Comparison of ENCODE assay signal across 9 mouse cellular contexts in genomic region chr5:64327212-64327902, GRCm38 (mm10).
DNase-seq lines count a peak whose midpoint lies in the region; ATAC-seq and TF ChIP-seq lines count a peak whose summit lies in the region.
"Had no signal": no experiment of that assay in that cellular context is flagged by ENCODE, and none has a peak within 500 bp of the region (broad histone marks: within the 10 kb centered on the region; RNA-seq: fewer than 3 reads in every experiment).

No protein-coding gene starts in this region.

- WGBS in kidney, postnatal 0 days: 85% methylated on average over 7 of the region's 7 CpGs
- whole genome bisulfite sequencing in hindbrain, embryonic 11.5 days: 63% methylated on average over 7 of the region's 7 CpGs
- 59% methylated on average over 7 of the region's 7 CpGs for WGBS in midbrain, embryonic 15.5 days

- H3K27ac ChIP-seq in kidney, postnatal 0 days: peak overlapping the region; percentile 57
- 0 out of 2 replicates have a peak overlapping the region, but pooled peaks have one; percentile 5 for H3K27ac ChIP-seq in hindbrain, embryonic 11.5 days (ENCODE audit: low read depth, low read length)
- H3K27ac ChIP-seq in midbrain, embryonic 15.5 days: peak overlapping the region; percentile 42; the same call in 1 of the 2 replicates

- H3K9me3 ChIP-seq in kidney, postnatal 0 days (replicated peaks; ENCODE audit: low read length): no peaks in the 10 kb centered on the region
- H3K9me3 ChIP-seq in hindbrain, embryonic 11.5 days (ENCODE audit: control insufficient read depth, low read length): no peaks in the 10 kb centered on the region
- H3K9me3 ChIP-seq in midbrain, embryonic 15.5 days: no peaks in the 10 kb centered on the region

- TF ChIP-seq CTCF in kidney, postnatal 0 days (IDR thresholded peaks at IDR 0.05; ENCODE audit: low read depth): no peak

- H3K9ac ChIP-seq in kidney, postnatal 0 days (ENCODE audit: low read depth, low read length): no peak overlapping the region
- H3K9ac ChIP-seq in hindbrain, embryonic 11.5 days (ENCODE audit: low read depth, low read length): no peak overlapping the region
- no peak overlapping the region for H3K9ac ChIP-seq in midbrain, embryonic 15.5 days

- no peaks in the 10 kb centered on the region for H3K27me3 ChIP-seq in kidney, postnatal 0 days (ENCODE audit: insufficient read depth, low read length)
- no peaks in the 10 kb centered on the region for H3K27me3 ChIP-seq in hindbrain, embryonic 11.5 days (ENCODE audit: control insufficient read depth, insufficient read depth, low read length)
- no peaks in the 10 kb centered on the region for H3K27me3 ChIP-seq in midbrain, embryonic 15.5 days (replicated peaks)

- no peak overlapping the region for H3K4me3 ChIP-seq in kidney, postnatal 0 days (replicated peaks; ENCODE audit: low read depth, low read length)
- H3K4me3 ChIP-seq in hindbrain, embryonic 11.5 days (ENCODE audit: low read depth, low read length): no peak overlapping the region
- no peak overlapping the region for H3K4me3 ChIP-seq in midbrain, embryonic 15.5 days
- H3K4me3 ChIP-seq: erythroblast, embryonic 14.5 days had no signal

- H3K36me3 ChIP-seq in kidney, postnatal 0 days (ENCODE audit: insufficient read depth, low read length): peaks cover 13% of the 10 kb centered on the region; the same call in 1 of the 2 replicates
- H3K36me3 ChIP-seq in hindbrain, embryonic 11.5 days (ENCODE audit: control insufficient read depth, insufficient read depth, low read length): no peaks in the 10 kb centered on the region
- H3K36me3 ChIP-seq in midbrain, embryonic 15.5 days (replicated peaks): no peaks in the 10 kb centered on the region

- ATAC-seq in kidney, postnatal 0 days (replicated peaks; ENCODE audit: low FRiP score, low read depth): no peak
- ATAC-seq in hindbrain, embryonic 11.5 days (ENCODE audit: low FRiP score): no peak
- no peak for ATAC-seq in midbrain, embryonic 15.5 days (replicated peaks)
- ATAC-seq in frontal cortex, adult (ENCODE audit: low TSS enrichment): no peak

- peaks cover 13% of the 10 kb centered on the region for H3K4me1 ChIP-seq in kidney, postnatal 0 days (replicated peaks; ENCODE audit: insufficient read depth, low read length)
- H3K4me1 ChIP-seq in hindbrain, embryonic 11.5 days (replicated peaks; ENCODE audit: control insufficient read depth, insufficient read depth, low read length): peaks cover 4% of the 10 kb centered on the region; the same call in 1 of the 2 replicates
- H3K4me1 ChIP-seq in midbrain, embryonic 15.5 days: peaks cover 13% of the 10 kb centered on the region

- DNase-seq in adrenal gland, postnatal 10 days: peak; percentile 54
- no peak for DNase-seq in adrenal gland, postnatal 4 days (ENCODE audit: low spot score in 2 of 2)
- DNase-seq in kidney, postnatal 0 days (ENCODE audit: low spot score): no peak
- no peak for DNase-seq in kidney, postnatal 4 days
- no peak for DNase-seq in hindbrain, embryonic 11.5 days (ENCODE audit: low spot score)
- no peak for DNase-seq in ovary, postnatal 14 days (ENCODE audit: low spot score)

- H3K4me2 ChIP-seq in kidney, postnatal 0 days (ENCODE audit: low read length): no peak overlapping the region
- H3K4me2 ChIP-seq in hindbrain, embryonic 11.5 days (replicated peaks; ENCODE audit: low read depth, low read length): no peak overlapping the region
- no peak overlapping the region for H3K4me2 ChIP-seq in midbrain, embryonic 15.5 days

Comparison
In these comparisons a context has a peak if more than half of its experiments do, and no peak if none do; other contexts are left out.
1. H3K27ac ChIP-seq: peak in every context shown above with its lines; median percentile 57 in kidney, postnatal 0 days; 42 in midbrain, embryonic 15.5 days; 5 in hindbrain, embryonic 11.5 days.